Mouse (Mus musculus): Measurements from ENCODE around the gene Eef1akmt3.

GRCm38 (mm10) chr10:127078001-127078676 lies 36.8 kb upstream of the Eef1akmt3 start:
- TF ChIP-seq CTCF (IDR thresholded peaks at IDR 0.05; ENCODE audit: low read depth, low read length) (no peak), POLR2A (IDR thresholded peaks at IDR 0.05; ENCODE audit: borderline replicate concordance, low read depth, low read length) (no peak)
